Mouse (Mus musculus): Measurements from ENCODE around the gene Kctd18.

The Kctd18 gene

GRCm38 (mm10) chr1:57905912-57906311, 112.8 kb downstream of the Kctd18 start:
- no peak for DNase-seq (ENCODE audit: low read depth in 1 of 2, low spot score in 2 of 2)

Data from monocyte, adult 2 months (primary cell).